Mouse (Mus musculus) gastrocnemius, postnatal 25 days (tissue): ENCODE results near the gene Phrf1. TPM values are rescaled to one million over a fixed set of nuclear protein-coding genes. Genes with fewer than 3 reads are reported as not detected.

ENCODE experiments used
- DNase-seq: peaks from one replicate; pipeline ENCODE4 v3.0.0; 2022
- long read RNA-seq, 2 experiments: library from polyadenylated mRNA; stranded (forward); transcript quantifications; one replicate each; pipeline ENCODE4 v2.0.0; 2021
- total RNA-seq, 2 experiments: library from RNA; stranded (reverse); gene quantifications; 1 replicate in 1 of 2; 2 replicates in 1 of 2; pipeline ENCODE4 v1.2.3; 2021

Gene Phrf1
- 10 to 100 TPM; 17.3 to 21.4 TPM for total RNA-seq
- long read RNA-seq, experiment 1, partial matches to known transcripts, result 0 of 3 reads
- long read RNA-seq, experiment 1, other reads (novel, unspliced or antisense), result 2 of 3 reads
- long read RNA-seq, experiment 2, full-length matches to known transcripts, result 1 of 8 reads
- long read RNA-seq, experiment 2, partial matches to known transcripts, result 3 of 8 reads
- long read RNA-seq, experiment 2, other reads (novel, unspliced or antisense), result 4 of 8 reads

- DNase-seq, result peak; percentile 86
Observed at GRCm38 (mm10) chr7:141228279-141229067, at the start of gene Phrf1. Phrf1 (plus strand) TSS chr7:141228784.

GRCm38 (mm10) chr7:141188194-141188593 is 40.4 kb upstream of the Phrf1 start:
- DNase-seq, result no peak

- no peak for DNase-seq
Observed at GRCm38 (mm10) chr7:141188733-141189132, 39.9 kb upstream of the Phrf1 start.

- no peak for DNase-seq
Observed at GRCm38 (mm10) chr7:141190220-141190619, 38.4 kb upstream of the Phrf1 start.

- DNase-seq, result no peak
Observed at GRCm38 (mm10) chr7:141191036-141191435, 37.5 kb upstream of the Phrf1 start.

DNA sequence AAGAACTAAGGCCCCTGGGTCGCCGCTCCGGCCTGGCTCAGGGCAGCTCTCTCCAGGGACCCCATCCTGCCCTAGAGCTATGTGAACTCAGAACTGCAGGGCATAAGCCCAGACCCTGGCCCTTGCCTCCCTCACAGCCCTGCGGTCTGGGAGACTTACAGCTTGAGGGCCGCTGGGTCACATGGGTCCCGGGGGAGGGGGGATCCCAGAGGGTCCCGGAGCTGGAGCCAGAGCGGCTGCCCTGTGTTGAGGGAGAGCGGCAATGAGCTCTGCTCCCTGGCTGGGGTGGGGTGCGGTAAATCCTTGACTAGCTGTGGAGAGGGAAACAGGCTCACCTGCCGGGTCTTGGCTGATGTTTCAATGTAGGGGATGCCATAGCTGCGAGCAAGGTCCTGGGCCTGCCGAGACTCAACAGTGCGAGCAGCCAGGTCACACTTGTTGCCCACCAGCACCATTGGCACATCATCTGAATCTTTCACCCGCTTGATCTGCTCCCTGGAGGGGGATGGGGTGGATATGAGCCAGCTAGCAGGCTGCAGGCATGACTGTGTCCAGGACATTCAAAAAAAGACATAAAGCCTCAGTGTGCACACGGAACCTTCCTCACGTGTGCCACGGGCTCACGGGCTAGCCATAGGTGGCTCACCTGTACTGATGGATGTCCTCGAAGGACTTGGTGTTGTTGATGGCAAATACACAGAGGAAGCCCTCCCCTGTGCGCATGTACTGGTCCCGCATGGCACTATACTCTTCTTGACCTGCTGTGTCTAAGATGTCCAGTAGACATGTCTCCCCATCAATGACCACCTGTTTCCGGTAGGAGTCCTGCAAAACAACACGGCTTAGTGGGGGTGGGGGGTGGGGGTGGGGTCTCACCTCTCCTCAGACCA is 36.5 kb upstream of the Phrf1 start:
- no peak for DNase-seq

- DNase-seq, result peak; percentile 37
Observed at GRCm38 (mm10) chr7:141192776-141193347, 35.7 kb upstream of the Phrf1 start.

- DNase-seq, result peak; percentile 54
Observed at GRCm38 (mm10) chr7:141193348-141193856, 35.2 kb upstream of the Phrf1 start.

DNA sequence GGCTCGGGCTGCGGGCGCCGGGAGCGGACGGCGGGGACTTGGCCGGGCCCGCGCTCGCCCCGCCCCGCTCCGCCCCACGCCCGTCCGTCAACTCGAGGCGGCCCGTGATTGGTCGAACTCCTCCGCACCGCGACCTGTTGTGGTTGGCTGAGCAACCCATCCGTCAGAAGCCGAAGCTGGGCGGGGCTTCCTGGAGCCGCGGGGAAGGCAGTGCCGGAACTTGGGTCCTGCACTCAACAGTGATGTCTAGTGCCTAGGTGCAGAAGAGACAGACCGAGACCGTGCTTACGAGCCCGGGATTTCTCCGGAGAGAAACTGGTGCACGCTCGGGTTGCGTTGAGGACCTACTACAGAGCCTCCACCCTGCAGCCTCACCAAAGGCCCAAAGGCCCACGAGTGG is 34.6 kb upstream of the Phrf1 start, which contains the start of the genes Hras and Lrrc56:
Gene Hras, minus strand, starts transcription at position 58 of the 400 bp plus-strand sequence.
Gene Lrrc56, plus strand, starts transcription at position 210 of the 400 bp plus-strand sequence.
- peak; percentile 97 for DNase-seq

DNA sequence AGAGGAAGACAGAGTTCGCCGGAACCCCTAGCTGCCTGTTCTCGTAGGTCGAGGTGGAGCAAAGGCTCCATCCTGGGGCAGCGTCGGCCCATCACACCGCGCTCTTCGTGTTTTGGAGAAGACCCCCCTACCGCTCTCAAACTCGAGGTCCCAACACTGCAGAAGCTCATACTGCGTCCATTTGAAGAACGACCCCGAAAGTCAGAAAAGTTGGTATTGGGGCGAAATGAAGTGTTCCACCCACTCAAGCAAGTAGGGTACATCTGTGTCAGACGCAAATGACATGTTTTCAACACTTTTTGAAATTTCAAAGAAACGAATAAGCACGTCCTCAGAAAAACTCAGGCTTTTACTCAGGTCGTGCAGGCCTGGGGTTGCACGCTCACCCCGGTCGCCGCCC is 34.2 kb upstream of the Phrf1 start:
- no peak for DNase-seq

- DNase-seq, result peak; percentile 77
Observed at GRCm38 (mm10) chr7:141194830-141195229, 33.8 kb upstream of the Phrf1 start.

- no peak for DNase-seq
Observed at GRCm38 (mm10) chr7:141195754-141196153, 32.8 kb upstream of the Phrf1 start.

- DNase-seq, result no peak
Observed at GRCm38 (mm10) chr7:141196619-141197282, 31.8 kb upstream of the Phrf1 start.

- no peak for DNase-seq
Observed at GRCm38 (mm10) chr7:141198121-141198520, 30.5 kb upstream of the Phrf1 start.

- DNase-seq, result no peak
Observed at GRCm38 (mm10) chr7:141204546-141204945, 24.0 kb upstream of the Phrf1 start.

GRCm38 (mm10) chr7:141205504-141205903 is 23.1 kb upstream of the Phrf1 start:
- no peak for DNase-seq

DNA sequence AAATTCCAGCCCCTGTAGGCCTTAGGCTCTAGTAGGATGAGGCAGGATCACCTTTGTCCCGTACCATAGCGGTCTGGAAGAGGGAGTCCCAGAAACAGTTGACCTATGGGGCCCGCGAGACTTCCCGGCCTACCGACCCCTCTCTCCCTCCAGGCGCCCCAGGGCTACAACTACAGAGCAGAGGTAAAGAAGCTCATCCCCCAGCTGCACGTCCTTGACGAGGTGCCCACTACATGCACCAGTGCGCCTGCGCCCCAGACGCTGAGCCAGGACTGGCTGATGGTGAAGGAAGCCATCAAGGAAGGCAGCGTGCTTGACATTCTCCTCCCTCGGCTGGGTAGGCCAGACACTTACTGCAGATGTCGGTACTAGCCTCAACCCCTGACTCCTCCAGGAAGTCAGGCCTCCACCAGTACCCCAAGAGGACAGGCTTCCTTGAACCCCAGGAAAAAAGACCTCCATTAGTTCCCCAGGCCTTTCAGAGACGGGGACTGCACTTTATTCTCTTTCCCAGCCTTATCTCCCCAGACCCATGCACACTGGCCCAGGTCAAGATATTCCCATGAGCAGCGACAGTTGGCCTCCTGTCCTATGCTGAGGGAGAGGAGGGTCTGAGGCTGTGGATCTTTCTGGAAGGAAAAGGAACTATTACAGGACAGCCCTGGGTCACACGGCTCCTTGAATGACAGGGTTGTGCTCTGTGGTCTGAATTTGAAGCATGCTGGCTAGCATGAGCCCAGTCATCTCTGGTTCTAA is 22.2 kb upstream of the Phrf1 start:
- no peak for DNase-seq

- no peak for DNase-seq
Observed at GRCm38 (mm10) chr7:141209526-141209925, 19.1 kb upstream of the Phrf1 start.

- no peak for DNase-seq
Observed at GRCm38 (mm10) chr7:141210137-141210536, 18.4 kb upstream of the Phrf1 start.

DNA sequence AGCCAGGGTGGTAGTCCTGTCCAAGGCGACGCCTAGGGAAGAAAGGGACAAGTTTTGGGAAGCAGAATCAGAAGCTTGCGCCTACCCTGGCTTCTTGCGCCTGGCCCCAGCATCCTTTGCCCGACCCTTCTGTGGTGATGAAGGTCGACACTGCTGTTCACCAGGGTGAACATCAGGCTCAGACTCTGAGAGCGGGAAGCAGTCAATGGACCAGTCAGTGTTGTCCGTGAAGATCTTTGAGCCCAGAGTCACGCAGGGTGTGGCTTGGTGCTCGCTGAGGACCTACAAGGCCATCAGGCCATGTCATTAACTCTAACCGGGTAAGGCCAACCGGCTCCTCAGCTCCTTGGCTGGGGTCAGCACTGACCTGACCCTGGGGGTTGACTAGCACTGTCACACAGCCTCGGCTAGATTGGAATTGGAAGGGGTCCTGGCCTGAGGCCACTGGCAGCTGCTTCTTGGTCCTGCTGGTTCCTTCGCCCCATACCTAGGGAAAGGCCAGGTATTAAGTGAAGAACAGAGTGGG is 17.9 kb upstream of the Phrf1 start:
- no peak for DNase-seq
